Mouse (Mus musculus) bone marrow, adult 2 months (tissue): ENCODE results near the gene N4bp2l2.
"Not testable (repeated sequence)": the region's sequence is repeated elsewhere in the genome, so short reads cannot be mapped to it uniquely, and the experiment has no call there.

ENCODE experiments used
- CTCF ChIP-seq: fragments of 200-500 bp; IDR thresholded peaks from 2 replicates; pipeline ENCODE4 v1.5.1; 2011; ENCODE audit warnings: low read length, control low read depth; ENCODE audit not compliant: control insufficient read depth, insufficient read depth
- POLR2A ChIP-seq: fragments of 200-500 bp; IDR thresholded peaks from 2 replicates; pipeline ENCODE4 v1.6.1; 2011; ENCODE audit warnings: low read depth, mild to moderate bottlenecking, control low read depth, low read length, borderline replicate concordance; ENCODE audit not compliant: control insufficient read depth

DNA sequence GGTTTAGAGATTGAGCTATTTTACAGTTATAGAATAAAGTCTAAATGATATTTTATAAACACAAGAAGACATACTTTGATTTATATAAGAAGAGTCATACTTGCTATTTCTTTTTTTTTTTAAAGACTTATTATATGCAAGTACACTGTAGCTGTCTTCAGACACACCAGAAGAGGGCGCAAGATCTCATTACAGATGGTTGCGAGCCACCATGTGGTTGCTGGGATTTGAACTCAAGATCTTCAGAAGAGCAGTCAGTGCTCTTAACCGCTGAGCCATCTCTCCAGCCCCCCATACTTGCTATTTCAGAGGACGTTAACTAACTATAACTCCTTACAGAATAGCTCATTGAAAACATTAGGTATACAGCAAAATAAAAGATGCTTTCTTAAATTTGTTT lies 22.6 kb downstream of the N4bp2l2 start:
- not testable (repeated sequence) for TF ChIP-seq CTCF, POLR2A
